Mouse (Mus musculus): ENCODE measurements around the gene Dgkh.
"Not testable (repeated sequence)": the region's sequence is repeated elsewhere in the genome, so short reads cannot be mapped to it uniquely, and the experiment has no call there.

The Dgkh gene

DNA sequence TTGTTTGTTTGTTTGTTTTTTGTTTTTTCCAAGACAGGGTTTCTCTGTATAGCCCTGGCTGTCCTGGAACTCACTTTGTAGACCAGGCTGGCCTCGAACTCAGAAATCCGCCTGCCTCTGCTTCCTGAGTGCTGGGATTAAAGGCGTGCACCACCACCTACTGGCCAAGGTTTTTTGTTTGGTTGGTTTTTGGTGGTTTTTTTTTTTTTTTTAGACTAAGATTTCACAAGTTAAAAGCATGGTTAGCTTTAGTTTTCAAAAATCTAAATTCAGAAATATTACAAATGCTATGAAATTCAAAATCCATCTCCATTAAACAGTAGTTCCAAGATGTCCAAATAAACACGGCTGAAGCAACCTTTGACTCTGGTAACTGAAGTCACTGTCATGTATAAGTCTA, 8.9 kb downstream of the Dgkh start:
- in situ Hi-C loops (cut with MboI; ENCODE audit: low sequenced_read_pairs) = not testable (repeated sequence)

DNA sequence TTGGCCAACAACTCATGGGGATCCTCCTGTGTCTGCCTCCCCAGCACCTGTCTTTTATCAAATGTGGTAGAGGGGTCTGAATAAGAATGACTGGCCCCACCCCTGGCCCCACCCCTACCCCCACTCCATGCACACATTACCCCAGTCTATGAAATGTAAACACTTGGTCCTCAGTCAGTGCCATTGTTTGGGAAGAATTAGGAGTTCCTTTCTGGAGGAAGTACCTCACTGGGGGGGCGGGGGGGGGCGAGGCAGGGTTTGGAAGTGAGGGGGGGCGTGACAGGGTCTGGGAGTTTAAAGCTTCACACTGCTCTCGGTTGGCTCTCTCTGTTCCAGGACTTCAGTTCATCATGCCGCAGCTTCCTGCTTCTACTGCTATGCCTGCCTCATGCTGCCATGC, 10.5 kb downstream of the Dgkh start:
- in situ Hi-C loops (cut with MboI; ENCODE audit: low sequenced_read_pairs) = no loop called here

DNA sequence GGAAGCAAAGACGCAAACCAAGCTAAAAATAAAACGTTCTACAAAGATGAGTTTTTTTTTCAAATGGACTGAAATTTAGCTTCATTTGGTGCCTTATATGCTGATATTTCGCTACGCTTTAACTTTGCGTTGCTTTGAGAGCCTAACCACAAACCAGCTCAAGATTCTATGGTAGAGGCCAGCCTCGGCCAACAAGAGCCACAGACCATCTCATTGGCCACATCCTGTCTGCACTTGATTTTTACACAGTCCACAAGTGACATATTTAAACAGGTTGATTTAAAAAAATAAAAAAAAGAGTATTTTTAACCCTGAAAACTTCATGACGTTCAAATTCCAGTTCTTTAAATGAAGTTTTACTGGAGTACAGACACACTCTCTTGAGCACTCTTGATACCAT, 16.5 kb downstream of the Dgkh start:
- in situ Hi-C loops (cut with MboI; ENCODE audit: low sequenced_read_pairs) = no loop called here

DNA sequence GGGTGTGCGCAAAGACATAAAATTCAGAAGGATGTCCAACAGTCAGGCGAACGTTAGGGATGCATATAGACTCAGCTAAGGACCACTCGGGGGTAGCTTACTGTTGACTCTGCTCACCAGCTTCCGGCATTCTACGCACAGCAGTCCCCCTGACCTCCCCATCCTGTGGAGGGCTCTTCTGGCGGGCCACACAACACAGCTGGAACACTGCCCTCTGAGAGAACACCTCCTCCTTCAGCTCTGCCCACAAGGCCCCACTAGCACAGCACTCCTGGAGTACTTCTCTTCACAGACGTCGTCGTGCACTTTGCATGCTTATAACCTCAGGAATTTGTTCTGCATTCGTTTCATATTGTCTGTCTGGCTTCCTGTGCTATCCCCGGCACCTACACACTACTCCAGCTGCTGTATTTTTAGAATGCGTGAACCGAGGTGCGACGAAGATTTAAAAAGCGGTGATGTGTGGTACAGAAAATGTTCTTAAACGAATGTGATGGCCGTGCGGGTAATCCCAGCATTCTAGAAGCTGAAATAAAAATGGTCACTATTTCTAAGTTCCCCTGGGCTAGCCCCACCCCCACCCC, 19.9 kb downstream of the Dgkh start:
- in situ Hi-C loops (cut with MboI; ENCODE audit: low sequenced_read_pairs) = no loop called here

DNA sequence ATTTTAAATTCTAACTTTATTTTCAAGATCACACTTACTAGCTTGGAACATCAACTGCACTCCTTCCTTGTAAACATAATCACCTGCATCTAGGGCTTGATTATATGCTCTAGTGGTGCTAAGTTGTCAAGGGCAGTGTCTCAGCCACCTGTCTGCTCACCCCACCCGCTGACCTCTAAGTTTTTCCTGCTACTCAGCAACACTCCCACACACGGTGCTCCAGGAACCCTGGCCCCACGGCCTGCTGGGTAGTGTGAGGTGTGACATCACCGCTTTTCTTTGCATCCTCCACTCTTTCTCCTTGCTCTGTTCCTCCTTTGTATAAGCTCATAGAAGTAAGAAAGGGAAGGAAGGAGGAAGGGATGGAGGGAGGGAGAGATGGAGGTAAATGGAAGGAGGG, 21.9 kb downstream of the Dgkh start:
- in situ Hi-C loops (cut with MboI; ENCODE audit: low sequenced_read_pairs) = no loop called here

DNA sequence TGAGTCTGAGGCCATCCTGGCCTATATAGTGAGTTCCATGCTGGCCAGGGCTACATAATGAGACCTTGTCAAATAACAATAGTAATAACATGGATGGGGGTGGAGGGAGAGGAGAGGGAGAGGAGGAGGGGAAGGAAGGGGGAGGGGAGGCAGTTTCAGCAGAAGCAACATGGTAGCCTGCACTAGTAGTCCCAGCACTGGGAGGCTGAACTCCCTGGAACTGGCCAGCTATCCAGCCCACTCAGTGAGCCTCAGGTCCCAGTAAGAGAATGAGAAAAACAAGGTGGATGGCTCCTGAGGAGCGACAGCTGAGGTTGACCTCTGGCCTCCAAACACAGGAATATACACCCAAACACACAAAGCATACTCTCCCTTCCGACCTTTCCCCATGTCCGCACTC, 27.0 kb downstream of the Dgkh start:
- in situ Hi-C loops (cut with MboI; ENCODE audit: low sequenced_read_pairs) = no loop called here

DNA sequence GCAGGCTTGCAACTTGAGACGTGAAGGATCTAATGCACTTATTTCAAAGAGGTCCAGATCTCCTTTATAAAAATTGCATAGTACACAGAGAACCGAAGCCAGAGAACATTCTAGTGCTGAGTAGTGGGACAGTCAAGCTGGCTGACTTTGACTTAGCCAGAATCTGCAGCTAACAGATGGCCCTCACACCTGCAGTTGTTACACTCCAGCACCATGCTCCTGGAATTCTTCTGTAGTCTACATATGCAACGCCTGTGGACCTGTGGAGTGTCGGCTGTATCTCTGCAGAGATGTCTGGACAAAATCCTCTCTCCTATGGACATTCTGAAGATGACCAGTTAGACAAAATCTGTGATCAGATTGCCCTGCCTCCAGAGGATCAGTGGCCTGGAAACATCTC, 28.6 kb downstream of the Dgkh start:
- in situ Hi-C loops (cut with MboI; ENCODE audit: low sequenced_read_pairs) = no loop called here

DNA sequence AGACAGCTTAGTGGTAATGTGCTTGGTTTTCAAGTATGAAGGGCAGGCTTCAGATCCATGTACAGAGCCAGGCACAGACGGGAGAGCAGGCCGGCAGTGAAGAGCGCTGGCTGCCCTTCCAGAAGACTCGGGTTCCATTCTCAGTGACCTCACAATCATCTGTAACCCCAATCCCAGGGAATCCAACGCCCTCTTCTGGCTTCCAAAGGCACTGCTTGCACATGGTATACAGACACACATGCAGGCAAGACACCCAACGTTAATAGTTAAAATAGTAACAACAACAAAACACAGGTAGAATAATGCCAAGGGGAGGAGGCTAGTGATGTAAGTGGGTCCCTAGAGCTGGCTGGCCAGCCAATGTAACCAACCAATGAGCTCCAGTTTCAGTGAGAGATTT, 29.2 kb downstream of the Dgkh start:
- in situ Hi-C loops (cut with MboI; ENCODE audit: low sequenced_read_pairs) = no loop called here

DNA sequence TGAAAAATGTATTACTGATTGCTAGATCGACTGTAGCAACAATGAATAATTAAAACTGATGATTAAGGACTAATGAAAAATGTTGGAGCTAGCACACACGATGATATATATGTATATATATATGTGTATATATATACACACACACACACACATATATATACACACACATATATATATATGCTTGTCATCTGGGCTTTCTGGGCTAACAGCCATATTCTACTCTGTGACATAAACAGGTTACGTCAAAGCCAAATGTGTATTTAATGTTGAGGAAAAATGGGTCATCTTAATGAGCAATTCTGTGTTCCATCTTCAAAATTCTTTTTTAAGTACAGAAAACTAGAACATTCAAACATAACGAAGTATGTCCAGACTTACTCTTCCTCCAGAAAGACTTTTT, 30.5 kb downstream of the Dgkh start:
- in situ Hi-C loops (cut with MboI; ENCODE audit: low sequenced_read_pairs) = no loop called here

DNA sequence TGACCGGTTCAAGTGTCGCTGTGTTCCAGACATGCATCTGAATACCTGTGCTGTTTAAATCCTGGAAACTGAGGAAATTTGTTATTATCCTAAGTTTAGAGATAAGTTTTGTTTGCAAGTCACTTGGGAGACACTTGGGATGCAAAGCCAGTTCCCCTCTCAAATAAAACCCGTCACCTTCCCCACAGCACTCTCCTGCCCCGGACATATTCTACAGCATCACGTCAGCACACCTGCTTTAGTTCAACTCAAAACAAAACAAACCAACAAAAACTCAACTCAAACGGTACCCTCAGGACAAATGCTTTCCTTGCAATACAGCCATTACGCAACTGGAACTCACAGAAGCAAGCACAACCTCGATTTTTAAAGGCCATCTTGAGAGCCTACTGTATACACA, 31.1 kb downstream of the Dgkh start:
- in situ Hi-C loops (cut with MboI; ENCODE audit: low sequenced_read_pairs) = no loop called here

DNA sequence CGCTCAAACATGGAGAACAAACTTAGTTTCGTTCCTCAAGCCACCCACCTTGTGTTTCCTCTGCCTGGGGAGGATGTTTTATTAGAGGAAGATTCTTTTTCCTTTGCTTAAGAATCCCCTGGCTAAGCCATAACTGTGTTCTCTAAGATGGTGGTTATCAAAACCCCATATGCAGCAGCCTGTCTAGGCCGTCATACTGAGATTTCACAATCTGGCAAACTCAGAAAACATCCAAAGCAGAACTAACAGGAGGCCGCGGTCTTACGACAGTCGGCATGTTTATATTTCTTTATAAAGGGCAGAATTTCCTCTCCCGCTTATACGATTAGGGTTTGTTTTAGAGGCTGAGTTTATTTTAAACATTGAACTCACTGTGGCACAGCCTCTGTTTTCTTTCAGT, 31.5 kb downstream of the Dgkh start:
- in situ Hi-C loops (cut with MboI; ENCODE audit: low sequenced_read_pairs) = no loop called here

DNA sequence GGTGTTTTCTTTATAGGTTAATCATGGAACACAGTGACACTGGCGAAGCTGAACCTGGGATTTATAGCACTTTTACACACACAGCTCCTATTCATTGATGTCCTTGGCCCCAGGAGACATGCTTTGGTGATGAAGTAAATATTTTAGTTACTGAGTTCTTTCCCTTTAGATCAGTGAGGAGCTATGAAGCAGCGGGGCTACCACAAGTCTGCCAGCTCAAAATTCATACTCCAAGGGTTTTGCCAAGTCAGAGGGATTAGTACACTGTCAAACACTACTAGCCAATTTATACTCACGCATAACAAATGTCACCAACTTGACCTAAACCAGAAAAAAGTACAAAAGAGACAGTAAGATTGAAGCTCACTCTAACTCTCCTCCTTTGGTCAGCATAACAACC, 32.9 kb downstream of the Dgkh start:
- in situ Hi-C loops (cut with MboI; ENCODE audit: low sequenced_read_pairs) = no loop called here

DNA sequence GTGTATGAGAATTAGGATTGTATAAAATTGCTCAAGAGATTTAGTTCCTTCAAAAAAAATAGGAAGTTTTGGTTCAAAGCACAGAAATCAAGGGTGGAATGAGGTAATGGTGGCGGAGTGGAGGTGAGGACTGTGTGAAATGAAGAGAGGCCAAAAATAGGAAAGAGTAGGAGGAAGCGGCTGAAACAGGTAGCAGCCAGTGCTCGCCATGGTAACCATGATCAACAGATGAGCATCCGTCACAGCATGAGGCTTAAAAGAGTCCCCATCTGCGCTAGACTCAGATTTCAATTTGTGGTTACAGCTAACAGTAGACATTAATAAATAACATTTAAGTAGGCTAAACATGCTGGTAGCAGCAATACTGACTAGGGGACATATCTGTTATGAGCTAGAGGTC, 33.4 kb downstream of the Dgkh start:
- in situ Hi-C loops (cut with MboI; ENCODE audit: low sequenced_read_pairs) = no loop called here

DNA sequence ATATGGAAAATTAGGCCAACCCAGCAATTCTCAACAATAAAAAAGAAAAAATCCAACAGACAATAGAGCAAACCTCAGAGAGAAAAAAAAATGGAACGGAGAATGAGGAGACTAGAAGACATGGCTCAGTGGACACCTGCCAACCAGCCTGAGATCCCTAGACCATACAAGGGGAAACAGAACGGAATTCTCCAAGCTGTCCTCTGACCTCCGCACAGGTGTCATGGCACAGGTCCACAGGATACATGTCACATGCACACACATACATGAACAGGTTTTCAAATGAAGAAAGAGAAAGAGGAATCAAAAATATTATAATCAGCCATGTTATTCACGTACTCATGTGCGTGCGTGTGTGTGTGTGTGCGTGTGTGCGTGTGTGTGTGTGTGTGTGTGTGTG, 38.5 kb downstream of the Dgkh start:
- in situ Hi-C loops (cut with MboI; ENCODE audit: low sequenced_read_pairs) = no loop called here

DNA sequence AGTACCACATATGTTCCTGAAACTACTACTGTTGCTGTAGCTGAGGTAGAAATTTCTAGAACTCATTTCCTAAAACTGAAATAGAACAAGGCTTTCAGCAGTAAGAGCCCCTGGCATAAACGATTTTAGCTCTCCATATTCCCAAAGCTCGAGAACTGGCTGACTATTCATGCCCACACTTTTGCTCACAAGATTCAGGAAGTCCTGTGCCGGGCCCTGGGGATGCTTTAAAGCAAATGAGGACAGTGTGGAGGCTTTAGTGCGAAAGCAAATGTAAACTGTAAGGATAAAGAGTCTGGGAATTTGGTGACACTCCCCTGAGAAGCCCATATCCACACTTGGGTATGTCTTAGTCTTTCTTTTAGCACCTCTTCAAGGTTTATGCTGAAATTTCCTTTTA, 40.0 kb downstream of the Dgkh start:
- in situ Hi-C loops (cut with MboI; ENCODE audit: low sequenced_read_pairs) = no loop called here

DNA sequence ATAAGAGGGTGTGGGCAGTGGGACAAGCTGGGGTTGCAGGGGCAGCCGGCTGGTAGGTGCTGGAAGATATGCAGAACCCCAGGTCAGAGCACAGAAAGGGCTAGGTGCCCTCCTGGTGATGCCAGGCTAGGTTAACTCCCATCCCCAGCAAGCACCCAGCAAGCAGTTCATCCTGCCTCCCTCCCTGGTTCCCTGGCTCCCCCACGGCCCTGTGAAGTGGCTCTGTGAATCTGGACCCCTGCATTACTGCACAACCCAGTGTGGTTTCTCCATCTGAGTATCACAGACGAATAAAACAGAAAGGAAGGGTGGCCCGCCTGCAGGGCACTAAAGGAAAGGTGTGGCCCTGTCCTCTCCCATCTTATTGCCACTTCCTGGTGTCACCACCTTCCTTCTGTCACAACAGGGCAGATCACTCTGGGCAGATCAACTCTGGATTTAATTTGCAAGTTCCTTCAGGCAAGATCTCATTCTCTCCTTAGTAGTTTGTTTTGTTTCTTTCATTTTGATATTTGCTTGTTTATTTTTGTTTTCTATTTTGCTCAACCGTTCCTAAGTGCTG, 40.6 kb downstream of the Dgkh start:
- in situ Hi-C loops (cut with MboI; ENCODE audit: low sequenced_read_pairs) = no loop called here

DNA sequence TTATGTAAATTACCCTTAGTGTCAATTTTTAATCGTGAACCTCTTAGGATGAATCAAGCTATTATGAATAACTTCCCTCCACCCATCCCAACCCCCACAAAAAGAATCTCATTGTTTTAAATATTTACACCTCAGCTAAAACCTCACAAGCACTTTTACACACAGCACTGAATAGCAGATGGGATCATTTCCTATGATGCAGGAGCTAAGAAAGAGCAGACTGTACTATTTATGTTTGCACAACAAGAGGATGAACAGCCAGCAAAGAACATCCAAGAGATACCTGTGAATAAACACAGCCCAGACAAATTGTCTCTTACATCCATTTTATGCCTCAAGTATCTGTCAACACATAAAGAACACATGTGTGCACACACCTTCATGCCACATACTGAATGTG, 41.7 kb downstream of the Dgkh start:
- in situ Hi-C loops (cut with MboI; ENCODE audit: low sequenced_read_pairs) = no loop called here

DNA sequence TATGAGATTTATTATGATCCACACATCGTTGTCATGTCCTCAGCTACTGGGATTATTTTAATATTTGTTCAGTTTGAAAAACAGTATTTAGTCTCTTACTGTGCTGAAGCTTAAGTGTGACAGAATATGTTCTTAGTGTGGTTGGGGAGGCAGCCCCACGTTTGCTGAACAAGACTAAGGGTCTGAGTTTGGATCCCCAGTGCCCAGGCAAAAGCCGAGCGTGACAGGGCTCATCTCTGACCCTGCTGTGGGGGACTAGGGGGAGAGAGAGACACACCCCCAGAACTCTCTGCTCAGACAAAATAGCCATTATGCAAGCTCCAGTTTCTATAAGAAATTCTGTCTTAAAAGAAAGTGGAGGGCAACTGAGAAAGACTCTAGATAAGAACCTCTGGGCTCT, 42.2 kb downstream of the Dgkh start:
- in situ Hi-C loops (cut with MboI; ENCODE audit: low sequenced_read_pairs) = no loop called here

DNA sequence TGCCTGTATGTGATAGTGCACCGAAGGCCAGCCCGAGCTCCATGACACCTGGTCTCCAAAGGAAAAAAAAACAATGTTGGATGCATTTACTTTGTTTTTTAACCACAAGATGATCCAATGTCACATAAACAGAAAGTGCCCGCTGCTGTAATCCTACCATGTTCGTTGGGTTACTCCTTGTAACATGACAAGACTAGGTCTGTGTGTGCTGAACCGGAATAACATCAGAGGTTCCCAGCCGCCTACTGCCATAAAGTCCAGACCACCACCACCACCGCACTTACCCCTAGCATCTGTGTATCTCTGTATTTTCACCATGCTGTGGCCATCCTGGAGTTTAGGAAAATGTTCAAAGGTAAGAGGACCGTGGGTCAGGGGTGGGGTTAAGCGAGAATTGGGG, 42.6 kb downstream of the Dgkh start:
- in situ Hi-C loops (cut with MboI; ENCODE audit: low sequenced_read_pairs) = no loop called here

DNA sequence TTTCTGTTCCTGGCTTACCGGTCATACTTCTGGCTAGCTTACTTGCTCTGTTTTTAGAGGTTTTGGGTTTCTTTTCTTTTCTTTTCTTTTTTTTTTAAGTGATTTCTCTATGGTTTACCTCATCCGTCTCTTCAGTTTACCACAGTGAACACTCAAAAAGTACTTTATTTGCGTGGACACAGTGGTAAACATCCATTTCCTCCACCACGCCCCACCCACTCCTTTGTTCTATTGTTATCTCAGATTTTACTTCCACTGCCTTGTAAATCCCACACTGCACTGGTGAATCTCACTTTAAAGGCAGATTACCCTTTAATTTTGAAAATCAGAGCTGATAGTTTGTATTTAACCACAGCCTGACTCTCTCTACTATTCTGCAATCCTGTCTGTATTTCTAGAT, 44.9 kb downstream of the Dgkh start:
- in situ Hi-C loops (cut with MboI; ENCODE audit: low sequenced_read_pairs) = no loop called here

DNA sequence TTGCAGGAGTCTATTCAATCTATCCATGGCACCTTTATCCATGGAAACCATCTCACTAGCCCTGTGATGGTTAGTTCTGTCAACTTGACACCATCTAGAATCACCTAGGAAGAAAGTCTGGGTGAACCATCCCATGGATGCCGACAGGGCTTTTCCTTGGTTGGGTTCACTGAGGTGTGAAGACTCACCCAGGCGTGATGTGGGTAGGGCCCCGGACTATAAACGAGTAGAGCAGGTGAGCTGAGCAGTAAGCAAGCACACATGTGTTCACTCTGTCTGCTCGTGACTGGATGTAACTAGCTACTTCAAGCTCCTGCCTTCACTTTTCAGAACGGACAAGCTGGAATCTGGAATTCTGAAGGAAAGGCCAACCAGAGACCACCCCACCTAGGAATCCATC, 45.9 kb downstream of the Dgkh start:
- in situ Hi-C loops (cut with MboI; ENCODE audit: low sequenced_read_pairs) = no loop called here

DNA sequence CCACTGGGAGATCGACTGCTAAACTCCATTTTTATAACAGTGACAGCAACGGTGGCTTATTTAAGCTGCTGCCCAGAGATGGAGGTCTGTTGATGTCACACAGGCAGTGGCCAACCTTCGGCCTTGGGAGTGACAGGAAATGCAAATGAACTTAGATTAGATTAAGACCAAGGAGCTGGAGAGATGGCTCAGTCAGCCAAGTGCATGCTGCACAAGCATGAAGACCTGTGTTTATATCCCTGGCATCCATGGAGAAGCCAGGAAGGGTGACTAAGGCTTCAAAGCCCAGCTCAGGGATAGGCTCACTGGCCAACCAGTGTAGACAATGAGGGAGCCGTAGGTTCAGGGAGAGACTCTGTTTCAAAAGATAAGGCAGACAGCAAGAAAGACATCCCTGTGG, 48.4 kb downstream of the Dgkh start:
- in situ Hi-C loops (cut with MboI; ENCODE audit: low sequenced_read_pairs) = no loop called here

DNA sequence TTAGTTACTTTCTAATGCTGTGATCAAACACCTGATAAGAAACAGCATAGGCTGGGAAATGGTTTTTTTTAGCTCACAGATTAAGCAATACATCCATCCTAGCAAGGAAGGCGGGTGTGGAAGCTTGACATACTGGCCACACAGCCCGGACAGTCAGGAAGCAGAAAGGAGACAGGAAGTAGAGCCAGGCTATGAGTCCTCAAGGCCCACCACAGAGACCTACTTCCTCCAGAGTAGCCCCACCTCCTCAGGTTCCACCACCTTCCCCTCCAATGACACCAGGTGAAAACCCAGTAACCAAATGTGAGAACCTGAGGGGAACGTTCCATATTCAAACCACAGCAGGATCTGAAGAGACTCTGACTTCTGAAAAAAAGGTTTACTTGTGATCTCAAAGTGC, 53.6 kb downstream of the Dgkh start:
- in situ Hi-C loops (cut with MboI; ENCODE audit: low sequenced_read_pairs) = no loop called here

Measured in CH12F3 (cell line).